Mouse (Mus musculus) C2C12 (cell line): Measurements from ENCODE around the gene D10Jhu81e. TPM values are rescaled to one million over a fixed set of nuclear protein-coding genes. Genes with fewer than 3 reads are reported as not detected.
A peak's percentile ranks its signal among the peaks of the same experiment; 100 is the strongest.

ENCODE experiments used
- H3K27me3 ChIP-seq: one replicate; pipeline ENCODE4 v1.6.1; 2011; ENCODE audit not compliant: control insufficient read depth, insufficient read depth, insufficient read length
- H3K36me3 ChIP-seq: one replicate; pipeline ENCODE4 v1.6.1; 2011; ENCODE audit not compliant: control insufficient read depth, insufficient read depth
- H3K4me3 ChIP-seq: one replicate; pipeline ENCODE4 v1.5.1; 2011; ENCODE audit warnings: mild to moderate bottlenecking, control low read depth; ENCODE audit not compliant: poor library complexity, insufficient read depth, severe bottlenecking
- H3K79me2 ChIP-seq: one replicate; pipeline ENCODE4 v1.6.1; 2011; ENCODE audit not compliant: control insufficient read depth, insufficient read depth
- H3K79me3 ChIP-seq: one replicate; pipeline ENCODE4 v1.6.1; 2011; ENCODE audit warnings: low read depth, control low read depth
- H3ac ChIP-seq: one replicate; pipeline ENCODE3; 2011; ENCODE audit warnings: low read depth; ENCODE audit not compliant: control insufficient read depth, insufficient read length
- CEBPB ChIP-seq: IDR thresholded peaks from one replicate; pipeline ENCODE4 v1.6.1; 2011; ENCODE audit warnings: low read depth, mild to moderate bottlenecking, control low read depth, moderate library complexity
- CTCF ChIP-seq: IDR thresholded peaks from one replicate; pipeline ENCODE4 v1.5.1; 2011; ENCODE audit not compliant: control insufficient read depth, insufficient read depth, insufficient read length
- FOSL1 ChIP-seq: IDR thresholded peaks from one replicate; pipeline ENCODE4 v1.8.0; 2011; ENCODE audit warnings: mild to moderate bottlenecking, low read length; ENCODE audit not compliant: poor library complexity, insufficient read depth, severe bottlenecking
- MAX ChIP-seq: IDR thresholded peaks from one replicate; pipeline ENCODE4 v1.6.1; 2011; ENCODE audit warnings: mild to moderate bottlenecking, control low read depth
- MYOD1 ChIP-seq: IDR thresholded peaks from one replicate; pipeline ENCODE4 v1.6.1; 2011; ENCODE audit warnings: low read depth; ENCODE audit not compliant: control insufficient read depth, insufficient read length
- MYOG ChIP-seq: IDR thresholded peaks from one replicate; pipeline ENCODE4 v1.6.1; 2011; ENCODE audit not compliant: control insufficient read depth, insufficient read length; ENCODE audit errors: extremely low read depth
- USF1 ChIP-seq: IDR thresholded peaks from one replicate; pipeline ENCODE4 v1.6.1; 2011; ENCODE audit warnings: low read depth, mild to moderate bottlenecking, control low read depth, moderate library complexity
- polyA plus RNA-seq: library from polyadenylated mRNA; unstranded; fragments of >200 nt; fragmentation: generic; extraction: Trizol; gene quantifications from one replicate; pipeline ENCODE4 v1.2.1, GENCODE M21; 2012; ENCODE audit warnings: missing spikeins

Gene D10Jhu81e
- polyA plus RNA-seq, 1 experiment: 38.0 TPM

DNA sequence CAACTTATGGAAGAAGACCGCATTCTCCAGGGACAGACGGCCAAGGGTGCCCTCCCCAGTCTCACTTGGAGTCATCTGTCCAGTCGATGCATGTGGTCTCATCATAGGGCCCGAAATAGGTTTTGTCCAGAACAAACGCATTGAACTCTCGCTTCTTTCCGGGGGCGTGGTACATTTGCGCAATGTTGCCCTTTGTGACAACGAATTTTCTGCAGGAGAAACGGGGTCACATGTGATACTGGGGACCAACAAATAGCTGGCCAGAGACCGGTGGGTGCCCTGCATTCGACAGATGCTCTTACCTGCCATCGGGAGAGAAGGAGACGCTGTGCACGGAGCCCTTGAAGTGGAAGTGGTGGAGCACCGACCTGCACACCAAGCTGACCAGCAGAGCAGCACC, 12.7 kb upstream of the D10Jhu81e start:
- Histone ChIP-seq H3K36me3 (peaks cover 63% of the 10 kb centered on the region), H3K27me3 (no peaks in the 10 kb centered on the region), H3K79me3 (peaks cover 19% of the 10 kb centered on the region), H3ac (no peak overlapping the region), H3K4me3 (no peak overlapping the region), H3K79me2 (peaks cover 25% of the 10 kb centered on the region)
- no peak for TF ChIP-seq MYOG
- TF ChIP-seq CTCF: no peak
- no peak for TF ChIP-seq FOSL1
- TF ChIP-seq CEBPB: no peak
- no peak for TF ChIP-seq USF1
- TF ChIP-seq MAX: no peak
- TF ChIP-seq MYOD1: no peak

DNA sequence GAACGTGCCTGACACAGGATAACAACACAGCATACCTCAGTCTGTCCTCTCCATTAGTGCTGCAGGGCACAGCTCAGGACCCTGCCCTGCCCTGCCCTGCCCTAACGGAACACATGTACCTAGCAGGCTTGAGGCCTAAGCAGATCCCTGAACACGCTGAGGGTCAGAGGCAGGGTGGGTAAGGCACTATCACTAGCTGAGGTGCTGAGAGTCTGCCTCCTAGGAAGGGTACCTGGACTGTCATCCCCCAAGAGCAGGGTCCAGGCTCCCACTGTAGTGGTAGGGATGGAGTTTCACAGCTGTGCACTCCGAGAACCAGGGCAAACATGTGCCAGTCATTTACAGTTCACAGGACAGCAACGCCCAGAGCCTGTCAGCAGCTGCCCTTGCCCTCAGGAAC, 4.9 kb upstream of the D10Jhu81e start:
- H3K27me3 ChIP-seq: no peaks in the 10 kb centered on the region
- no peaks in the 10 kb centered on the region for H3K79me3 ChIP-seq
- H3ac ChIP-seq: no peak overlapping the region
- H3K36me3 ChIP-seq: peaks cover 93% of the 10 kb centered on the region
- no peak overlapping the region for H3K4me3 ChIP-seq
- TF ChIP-seq CEBPB (no peak), MAX (no peak), CTCF (no peak), MYOD1 (no peak), USF1 (no peak), FOSL1 (no peak), MYOG (no peak)
- H3K79me2 ChIP-seq: no peaks in the 10 kb centered on the region

DNA sequence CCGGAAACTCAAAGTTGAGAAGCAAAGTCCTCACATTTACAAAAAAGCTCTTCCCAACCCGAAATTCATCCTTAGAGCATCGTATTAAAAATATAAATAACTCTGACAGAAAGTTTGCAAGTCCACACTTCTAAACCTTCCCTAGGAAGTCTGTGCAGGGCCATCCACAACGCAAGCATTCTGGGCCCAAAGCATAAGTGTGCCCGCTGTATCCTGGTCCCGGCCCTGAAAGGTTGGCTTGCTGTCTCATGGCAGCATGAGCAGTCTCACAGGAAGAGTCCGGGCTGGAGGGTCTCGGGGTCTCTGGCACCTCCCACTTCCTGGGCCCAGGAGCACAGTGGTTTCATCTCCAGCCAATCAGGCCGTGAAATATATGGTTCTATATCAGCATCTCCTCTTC, 2.0 kb upstream of the D10Jhu81e start:
- Histone ChIP-seq H3K4me3 (no peak overlapping the region), H3K36me3 (peaks cover 64% of the 10 kb centered on the region), H3K79me2 (peaks cover 8% of the 10 kb centered on the region), H3K79me3 (no peaks in the 10 kb centered on the region), H3K27me3 (no peaks in the 10 kb centered on the region), H3ac (no peak overlapping the region)
- TF ChIP-seq USF1: no peak
- no peak for TF ChIP-seq CEBPB

DNA sequence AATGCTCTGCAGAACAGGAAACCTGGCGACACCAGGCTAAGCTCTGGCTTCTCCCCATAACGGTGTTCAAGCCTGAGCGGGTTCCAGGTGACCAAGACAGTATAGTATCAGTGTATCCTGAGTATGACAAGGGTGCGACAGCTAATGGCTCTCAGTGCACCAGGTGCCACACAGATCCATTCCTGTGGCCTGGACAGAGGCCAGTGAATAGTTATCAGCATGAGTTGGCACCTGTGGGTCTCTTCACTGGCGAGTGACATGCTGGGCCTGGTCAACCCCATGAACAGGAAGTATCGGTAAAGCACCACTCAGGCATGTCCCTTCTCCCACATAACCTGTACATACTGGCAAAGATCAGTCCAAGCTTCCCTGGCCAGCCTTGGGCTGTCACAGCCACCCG, 1.5 kb upstream of the D10Jhu81e start:
- Histone ChIP-seq H3K27me3 (no peaks in the 10 kb centered on the region), H3K79me2 (peaks cover 8% of the 10 kb centered on the region), H3K36me3 (peaks cover 59% of the 10 kb centered on the region), H3ac (no peak overlapping the region), H3K4me3 (no peak overlapping the region), H3K79me3 (no peaks in the 10 kb centered on the region)
- TF ChIP-seq CTCF (no peak), MAX (no peak), MYOD1 (no peak), MYOG (no peak), FOSL1 (no peak), CEBPB (no peak), USF1 (no peak)

DNA sequence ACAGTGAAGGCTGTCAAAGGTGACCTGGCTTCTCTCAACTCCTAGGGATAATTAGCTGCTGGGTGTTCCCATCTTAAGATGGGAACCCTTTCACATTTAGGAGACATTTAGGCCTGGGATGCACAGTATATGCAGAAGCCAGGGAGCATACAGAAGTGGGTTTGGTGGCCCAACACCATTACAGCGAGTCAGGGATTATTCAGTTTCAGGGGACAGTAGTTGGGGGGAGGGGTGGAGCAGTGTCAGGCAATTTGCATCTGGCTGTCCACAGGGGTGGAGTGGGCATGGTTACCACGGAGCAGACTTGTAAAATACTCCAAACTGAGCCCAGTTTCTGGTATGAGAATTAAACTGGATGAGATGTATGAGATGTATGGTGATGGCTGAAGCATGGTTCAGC, 863 bp upstream of the D10Jhu81e start:
- Histone ChIP-seq H3K79me3 (no peaks in the 10 kb centered on the region), H3K36me3 (peaks cover 53% of the 10 kb centered on the region), H3K4me3 (no peak overlapping the region), H3ac (no peak overlapping the region), H3K27me3 (no peaks in the 10 kb centered on the region), H3K79me2 (peaks cover 8% of the 10 kb centered on the region)
- TF ChIP-seq USF1: no peak
- no peak for TF ChIP-seq MYOG
- no peak for TF ChIP-seq CEBPB
- no peak for TF ChIP-seq MYOD1
- TF ChIP-seq CTCF: no peak
- no peak for TF ChIP-seq MAX

DNA sequence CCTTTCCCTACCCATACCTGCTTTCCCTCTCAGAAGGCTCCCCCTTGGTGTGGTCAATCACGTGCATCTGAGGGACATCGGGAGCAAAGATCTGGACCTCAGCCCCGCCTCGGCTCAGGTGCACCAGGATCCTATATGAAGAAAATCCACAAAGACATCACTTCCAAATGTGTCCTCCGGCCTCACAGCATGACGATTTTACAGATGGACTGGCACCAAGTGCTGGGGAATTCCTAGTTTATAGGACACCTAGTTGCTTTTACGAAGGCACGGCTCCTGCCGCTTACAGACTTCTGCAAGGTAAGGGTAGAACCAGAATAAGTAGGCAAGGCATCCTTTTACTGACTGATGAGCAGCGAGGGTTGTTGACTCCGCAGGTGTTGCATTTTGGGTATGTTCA, 790 bp downstream of the D10Jhu81e start:
- TF ChIP-seq MAX (no peak), MYOG (no peak), FOSL1 (no peak), USF1 (no peak), CEBPB (no peak), CTCF (no peak), MYOD1 (no peak)
- Histone ChIP-seq H3ac (peak overlapping the region; percentile 92), H3K79me2 (peaks cover 8% of the 10 kb centered on the region), H3K4me3 (peak overlapping the region; percentile 59), H3K36me3 (peaks cover 36% of the 10 kb centered on the region), H3K27me3 (no peaks in the 10 kb centered on the region), H3K79me3 (no peaks in the 10 kb centered on the region)
